Mouse (Mus musculus) hindbrain, embryonic 12.5 days (tissue): ENCODE results near the gene Gngt2. TPM values are rescaled to one million over a fixed set of nuclear protein-coding genes. Genes with fewer than 3 reads are reported as not detected.
"Not testable (repeated sequence)": the region's sequence is repeated elsewhere in the genome, so short reads cannot be mapped to it uniquely, and the experiment has no call there.

Experiments used
- ATAC-seq: fragments of 200-750 bp; cut with Nextera tagmentation; 2 replicates; pipeline ENCODE4 v1.8.0; 2017; ENCODE audit warnings: moderate TSS enrichment; ENCODE audit not compliant: low FRiP score
- H3K27ac ChIP-seq: fragments of 300-500 bp; sonication (generic); 2 replicates; pipeline ENCODE4 v1.5.1; 2016; ENCODE audit warnings: mild to moderate bottlenecking
- H3K27me3 ChIP-seq: fragments of 300-500 bp; sonication (generic); 2 replicates; pipeline ENCODE4 v1.6.1; 2016; ENCODE audit warnings: mild to moderate bottlenecking
- H3K36me3 ChIP-seq: fragments of 300-500 bp; sonication (generic); 2 replicates; pipeline ENCODE4 v1.6.1; 2016; ENCODE audit warnings: mild to moderate bottlenecking
- H3K4me1 ChIP-seq: fragments of 300-500 bp; sonication (generic); 2 replicates; pipeline ENCODE4 v1.6.1; 2016
- H3K4me2 ChIP-seq: fragments of 300-500 bp; sonication (generic); replicated peaks from 2 replicates; pipeline ENCODE4 v1.6.1; 2016; ENCODE audit warnings: mild to moderate bottlenecking
- H3K4me3 ChIP-seq: fragments of 300-500 bp; sonication (generic); 2 replicates; pipeline ENCODE4 v1.5.1; 2016; ENCODE audit warnings: mild to moderate bottlenecking
- H3K9ac ChIP-seq: fragments of 300-500 bp; sonication (generic); 2 replicates; pipeline ENCODE4 v1.6.1; 2016; ENCODE audit warnings: mild to moderate bottlenecking, moderate library complexity
- H3K9me3 ChIP-seq: fragments of 300-500 bp; sonication (generic); replicated peaks from 2 replicates; pipeline ENCODE4 v1.6.1; 2016; ENCODE audit warnings: mild to moderate bottlenecking
- WGBS: fragments of 180-500 bp; shearing (Covaris S2); methylation state at CpG from one replicate; pipeline ENCODE4 v1.1.7; 2016; 5-methylcytosine and 5-hydroxymethylcytosine counted together
- polyA plus RNA-seq: library from polyadenylated mRNA; unstranded; fragments of >200 nt; fragmentation: Nextera tagmentation; extraction: Ambion mirVana; gene quantifications from 2 replicates; pipeline ENCODE4 v1.2.1, GENCODE M21; 2016

Gngt2 gene
- polyA plus RNA-seq, 1 experiment from 2014 or later, result 7.9 TPM

- not testable (repeated sequence) for H3K4me3 ChIP-seq, ATAC-seq, H3K36me3 ChIP-seq, H3K9me3 ChIP-seq, H3K27me3 ChIP-seq, H3K27ac ChIP-seq, H3K9ac ChIP-seq, H3K4me1 ChIP-seq, H3K4me2 ChIP-seq
- 65% methylated on average over 2 of the region's 2 CpGs for whole genome bisulfite sequencing
These were observed 42.8 kb downstream of the Gngt2 start for GRCm38 (mm10) chr11:95879861-95880260.

GRCm38 (mm10) chr11:95890462-95891051 is 53.5 kb downstream of the Gngt2 start:
- no peak overlapping the region for H3K4me3 ChIP-seq
- 63% methylated on average over 2 of the region's 2 CpGs for WGBS
- no peak overlapping the region for H3K4me2 ChIP-seq
- H3K36me3 ChIP-seq, result no peaks in the 10 kb centered on the region
- no peaks in the 10 kb centered on the region for H3K27me3 ChIP-seq
- no peak overlapping the region for H3K27ac ChIP-seq
- no peaks in the 10 kb centered on the region for H3K4me1 ChIP-seq
- no peak overlapping the region for H3K9ac ChIP-seq
- H3K9me3 ChIP-seq, result no peaks in the 10 kb centered on the region
- no peak for ATAC-seq

Other genes starting within 250 kb of the Gngt2 start
- 38.6 and 41.3 TPM in 2 replicates for gene Ngfr, start 249.5 kb upstream of the Gngt2 start, polyA plus RNA-seq
- 186 and 188 TPM in 2 replicates for gene Phb, start 170.3 kb upstream of the Gngt2 start, polyA plus RNA-seq
- gene Zfp652, start 124.5 kb upstream of the Gngt2 start, polyA plus RNA-seq, result 30.5 and 31.1 TPM in 2 replicates
- 1.4 and 1.8 TPM in 2 replicates for gene B130006D01Rik, start 113.6 kb upstream of the Gngt2 start, polyA plus RNA-seq
- gene Phospho1, start 12.7 kb upstream of the Gngt2 start, polyA plus RNA-seq, result 0.43 TPM in 1 of 2 replicates, not detected in the other
- 3.7 and 4.7 TPM in 2 replicates for gene Abi3, start 5.3 kb downstream of the Gngt2 start, polyA plus RNA-seq
- gene B4galnt2, start 77.7 kb downstream of the Gngt2 start, polyA plus RNA-seq, result not detected in 2 replicates
- gene Igf2bp1, start 168.7 kb downstream of the Gngt2 start, polyA plus RNA-seq, result 71.1 and 73.3 TPM in 2 replicates
- not detected in 2 replicates for gene Gip, start 187.3 kb downstream of the Gngt2 start, polyA plus RNA-seq
- gene Snf8, start 197.7 kb downstream of the Gngt2 start, polyA plus RNA-seq, result 115 and 118 TPM in 2 replicates
- gene Ube2z, start 228.2 kb downstream of the Gngt2 start, polyA plus RNA-seq, result 40.7 and 43.4 TPM in 2 replicates
- 377 and 424 TPM in 2 replicates for gene Atp5g1, start 238.5 kb downstream of the Gngt2 start, polyA plus RNA-seq